ENCODE assay signal across 16 mouse cellular contexts in the genomic region with DNA sequence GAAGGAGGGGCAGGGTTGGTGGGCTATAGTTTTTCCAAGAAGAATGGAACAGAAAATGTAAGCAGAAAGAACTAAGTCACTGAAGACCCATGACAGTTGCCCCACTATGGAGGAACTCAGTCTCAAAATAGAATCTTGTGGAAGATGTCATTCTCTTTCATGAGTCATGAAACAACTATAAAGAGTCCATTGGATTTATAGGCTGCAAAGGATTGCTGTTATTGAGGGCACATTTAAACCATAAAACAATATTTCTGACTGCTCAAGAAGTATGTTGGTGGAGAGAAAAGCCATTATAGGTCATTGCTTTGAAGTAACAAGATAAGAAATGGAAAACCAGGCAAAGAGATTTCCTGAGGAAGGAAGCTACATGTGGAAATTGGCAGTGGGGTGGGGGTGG.
"Had no signal": no experiment of that assay in that cellular context is flagged by ENCODE, and none has a peak within 500 bp of the region (broad histone marks: within the 10 kb centered on the region; RNA-seq: fewer than 3 reads in every experiment).

No protein-coding gene starts in this region.

- H3K4me2 ChIP-seq: lung, embryonic 15.5 days; midbrain, embryonic 11.5 days; midbrain, embryonic 13.5 days; midbrain, embryonic 15.5 days; neural tube, embryonic 12.5 days had no signal

- H3K27me3 ChIP-seq: lung, embryonic 15.5 days; megakaryocyte, embryonic 14.5 days; midbrain, embryonic 13.5 days; midbrain, embryonic 15.5 days; neural tube, embryonic 12.5 days had no signal

- H3K27ac ChIP-seq: lung, embryonic 15.5 days; macrophage; midbrain, embryonic 13.5 days; midbrain, embryonic 15.5 days; neural tube, embryonic 12.5 days had no signal

- H3K4me1 ChIP-seq: lung, embryonic 15.5 days; midbrain, embryonic 13.5 days; midbrain, embryonic 15.5 days; neural tube, embryonic 12.5 days had no signal

- ATAC-seq: lung, postnatal 0 days; midbrain, embryonic 13.5 days; midbrain, embryonic 15.5 days had no signal

- DNase-seq: lung, adult 2 months; lung, postnatal 14 days; lung, postnatal 36 days; right cerebral cortex, postnatal 14 days; spleen, adult 18-20 months; thymus, adult 18-20 months; thymus, postnatal 14 days; thymus, postnatal 36 days had no signal

- H3K9me3 ChIP-seq: lung, embryonic 15.5 days; megakaryocyte, embryonic 14.5 days; midbrain, embryonic 13.5 days; midbrain, embryonic 15.5 days; neural tube, embryonic 12.5 days had no signal

- H3K9ac ChIP-seq: lung, embryonic 15.5 days; midbrain, embryonic 13.5 days; midbrain, embryonic 15.5 days; neural tube, embryonic 12.5 days had no signal

- H3K4me3 ChIP-seq: lung, embryonic 15.5 days; megakaryocyte, embryonic 14.5 days; midbrain, embryonic 13.5 days; midbrain, embryonic 15.5 days; neural tube, embryonic 12.5 days had no signal

- H3K36me3 ChIP-seq: lung, embryonic 15.5 days; midbrain, embryonic 13.5 days; midbrain, embryonic 15.5 days; neural tube, embryonic 12.5 days had no signal
